Mouse (Mus musculus) erythroblast, embryonic 14.5 days (primary cell): Measurements from ENCODE around the gene Cetn4.

ENCODE experiments used
- GATA1 ChIP-seq: IDR thresholded peaks from 2 replicates; pipeline ENCODE4 v1.6.1; 2012; ENCODE audit warnings: low read length, inconsistent platforms, mixed read lengths
- TAL1 ChIP-seq: IDR thresholded peaks from 3 replicates; pipeline ENCODE4 v1.6.1; 2012; ENCODE audit warnings: low read length, inconsistent platforms, mixed read lengths

DNA sequence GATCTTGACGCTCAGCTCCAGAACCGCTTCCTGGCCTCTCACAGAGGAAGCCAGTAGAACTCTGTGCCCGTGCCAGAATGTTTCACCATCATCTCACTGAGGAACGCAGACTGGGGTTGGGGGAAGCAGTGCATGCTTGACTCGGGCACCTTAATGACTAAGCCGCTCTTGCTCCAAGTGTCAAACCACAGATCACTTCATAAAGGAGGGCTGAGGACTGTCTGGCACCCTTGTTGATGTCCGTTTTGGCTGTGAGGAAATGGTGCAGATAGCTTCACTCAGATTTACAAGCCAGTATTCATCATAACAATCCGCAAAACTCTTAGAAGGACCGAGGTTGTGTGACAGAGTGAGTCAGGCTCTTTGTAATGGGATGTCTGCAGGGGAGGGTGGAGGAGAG lies 48.2 kb upstream of the Cetn4 start:
- TF ChIP-seq GATA1 = no peak
- no peak for TF ChIP-seq TAL1
